Mouse (Mus musculus) lung, adult 2 months (tissue): Measurements from ENCODE around the gene Cldn14.

Source experiments
- CTCF ChIP-seq: fragments of 200-500 bp; IDR thresholded peaks from 2 replicates; pipeline ENCODE4 v1.5.1; 2011; ENCODE audit warnings: mild to moderate bottlenecking, low read length, control low read depth; ENCODE audit not compliant: insufficient read depth
- POLR2A ChIP-seq: fragments of 200-500 bp; IDR thresholded peaks from 2 replicates; pipeline ENCODE4 v1.6.1; 2011; ENCODE audit warnings: low read depth, mild to moderate bottlenecking, control low read depth, low read length, borderline replicate concordance; ENCODE audit errors: extremely low read depth

DNA sequence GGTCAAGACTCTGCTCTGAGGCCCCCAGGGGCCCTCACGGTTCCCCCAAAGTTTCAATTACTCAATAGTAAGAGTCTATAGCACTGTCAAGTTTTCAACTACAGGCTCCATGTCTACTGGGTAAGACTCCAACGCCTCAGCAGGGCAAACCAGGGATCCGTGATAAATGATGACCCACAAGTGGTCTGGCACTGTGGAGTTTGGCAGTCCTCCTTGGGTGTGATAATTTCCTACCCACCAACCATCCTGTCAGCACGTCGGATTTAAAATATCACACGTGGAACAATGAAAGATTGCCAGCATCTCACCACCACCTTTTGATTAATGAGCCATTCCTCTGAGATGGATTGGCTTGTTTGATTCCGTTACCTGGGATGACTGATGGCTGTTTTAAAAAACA lies 51.7 kb downstream of the Cldn14 start:
- TF ChIP-seq POLR2A (no peak), CTCF (no peak)
